Mouse (Mus musculus): Measurements from ENCODE around the gene Tbc1d2. TPM values are rescaled to one million over a fixed set of nuclear protein-coding genes. Genes with fewer than 3 reads are reported as not detected.
A peak's percentile ranks its signal among the peaks of the same experiment; 100 is the strongest.

The Tbc1d2 gene
- total and polyA plus RNA-seq, 3 experiments: 0.64 to 1.7 (median 1.4) TPM

- intact Hi-C loops (cut with DNase I): no loop called here
- H3K4me3 ChIP-seq: no peak overlapping the region
- H3K27ac ChIP-seq: no peak overlapping the region
- no peak for TF ChIP-seq CTCF (IDR thresholded peaks at IDR 0.05)
- no peak for TF ChIP-seq EP300 (IDR thresholded peaks at IDR 0.05; ENCODE audit: insufficient read depth, low read depth, low read length)
- no peak for TF ChIP-seq POLR2A (IDR thresholded peaks at IDR 0.05; ENCODE audit: insufficient read depth, low read depth, low read length)
- H3K4me1 ChIP-seq (ENCODE audit: control insufficient read depth, insufficient read depth, low read length): no peaks in the 10 kb centered on the region
- DNase-seq: no peak
- H3K36me3 ChIP-seq (ENCODE audit: control insufficient read depth, insufficient read depth, low read length): no peaks in the 10 kb centered on the region
- H3K9ac ChIP-seq (ENCODE audit: low read depth, low read length): no peak overlapping the region
- no peaks in the 10 kb centered on the region for H3K79me2 ChIP-seq (replicated peaks; ENCODE audit: control insufficient read depth, insufficient read depth, low read length)
- 72% methylated on average over 3 of the region's 3 CpGs for WGBS
- no peaks in the 10 kb centered on the region; the same call in 1 of the 2 replicates for H3K27me3 ChIP-seq (ENCODE audit: control insufficient read depth, insufficient read depth, low read length)
Observed at GRCm38 (mm10) chr4:46607601-46608000, 42.4 kb downstream of the Tbc1d2 start.

GRCm38 (mm10) chr4:46605451-46605850, 44.6 kb downstream of the Tbc1d2 start:
- WGBS: 65% methylated on average over 11 of the region's 11 CpGs
- Histone ChIP-seq H3K4me3 (no peak overlapping the region), H3K27ac (no peak overlapping the region), H3K36me3 (ENCODE audit: control insufficient read depth, insufficient read depth, low read length) (no peaks in the 10 kb centered on the region), H3K27me3 (ENCODE audit: control insufficient read depth, insufficient read depth, low read length) (peaks cover 9% of the 10 kb centered on the region), H3K9ac (ENCODE audit: low read depth, low read length) (no peak overlapping the region), H3K4me1 (ENCODE audit: control insufficient read depth, insufficient read depth, low read length) (no peaks in the 10 kb centered on the region), H3K79me2 (replicated peaks; ENCODE audit: control insufficient read depth, insufficient read depth, low read length) (no peaks in the 10 kb centered on the region)
- no peak for TF ChIP-seq POLR2A (IDR thresholded peaks at IDR 0.05; ENCODE audit: insufficient read depth, low read depth, low read length)
- no peak for TF ChIP-seq EP300 (IDR thresholded peaks at IDR 0.05; ENCODE audit: insufficient read depth, low read depth, low read length)
- intact Hi-C loops (cut with DNase I): no loop called here
- no peak for DNase-seq

- DNase-seq: no peak
- no peak overlapping the region for H3K4me3 ChIP-seq
- peaks cover 11% of the 10 kb centered on the region for H3K27me3 ChIP-seq (ENCODE audit: control insufficient read depth, insufficient read depth, low read length)
- H3K9ac ChIP-seq (ENCODE audit: low read depth, low read length): no peak overlapping the region
- no peaks in the 10 kb centered on the region for H3K79me2 ChIP-seq (replicated peaks; ENCODE audit: control insufficient read depth, insufficient read depth, low read length)
- H3K27ac ChIP-seq: no peak overlapping the region
- intact Hi-C loops (cut with DNase I): loop anchor here (5.0 kb wide), 1 partner anchor 95 kb away; no protein-coding TSS in a partner anchor
- H3K4me1 ChIP-seq (ENCODE audit: control insufficient read depth, insufficient read depth, low read length): no peaks in the 10 kb centered on the region
- TF ChIP-seq EP300 (IDR thresholded peaks at IDR 0.05; ENCODE audit: insufficient read depth, low read depth, low read length): no peak
- WGBS: 72% methylated on average over 7 of the region's 7 CpGs
- no peaks in the 10 kb centered on the region for H3K36me3 ChIP-seq (ENCODE audit: control insufficient read depth, insufficient read depth, low read length)
Observed at GRCm38 (mm10) chr4:46602704-46603103, 47.3 kb downstream of the Tbc1d2 start.

GRCm38 (mm10) chr4:46601844-46602423, 48.1 kb downstream of the Tbc1d2 start, which contains the start of gene Coro2a:
Coro2a (minus strand) TSS chr4:46602202.
- peak; percentile 84 to 88 for DNase-seq
- Histone ChIP-seq H3K36me3 (ENCODE audit: control insufficient read depth, insufficient read depth, low read length) (no peaks in the 10 kb centered on the region), H3K27ac (no peak within 1 kb of the TSS), H3K79me2 (replicated peaks; ENCODE audit: control insufficient read depth, insufficient read depth, low read length) (no peaks in the 10 kb centered on the region), H3K4me1 (ENCODE audit: control insufficient read depth, insufficient read depth, low read length) (no peaks in the 10 kb centered on the region), H3K27me3 (ENCODE audit: control insufficient read depth, insufficient read depth, low read length) (peaks cover 11% of the 10 kb centered on the region), H3K9ac (ENCODE audit: low read depth, low read length) (peak within 1 kb of the TSS; percentile 67), H3K4me3 (peak within 1 kb of the TSS; percentile 63)
- no peak for TF ChIP-seq POLR2A (IDR thresholded peaks at IDR 0.05; ENCODE audit: insufficient read depth, low read depth, low read length)
- peak; percentile 86 for TF ChIP-seq CTCF (IDR thresholded peaks at IDR 0.05)
- 0 out of 2 replicates have a peak, but pooled peaks have one; percentile 11 for TF ChIP-seq EP300 (IDR thresholded peaks at IDR 0.05; ENCODE audit: insufficient read depth, low read depth, low read length)
- intact Hi-C loops (cut with DNase I): loop anchor here (5.0 kb wide), 1 partner anchor 95 kb away; no protein-coding TSS in a partner anchor
- WGBS: 1% methylated on average over 55 of the region's 66 CpGs

- Histone ChIP-seq H3K36me3 (ENCODE audit: control insufficient read depth, insufficient read depth, low read length) (no peaks in the 10 kb centered on the region), H3K9ac (ENCODE audit: low read depth, low read length) (peak overlapping the region; percentile 55), H3K4me1 (ENCODE audit: control insufficient read depth, insufficient read depth, low read length) (no peaks in the 10 kb centered on the region), H3K4me3 (peak overlapping the region; percentile 36; the same call in 1 of the 2 replicates), H3K79me2 (replicated peaks; ENCODE audit: control insufficient read depth, insufficient read depth, low read length) (no peaks in the 10 kb centered on the region), H3K27me3 (ENCODE audit: control insufficient read depth, insufficient read depth, low read length) (peaks cover 11% of the 10 kb centered on the region), H3K27ac (no peak overlapping the region)
- WGBS: 1% methylated on average over 47 of the region's 52 CpGs
- TF ChIP-seq CTCF (IDR thresholded peaks at IDR 0.05): no peak
- TF ChIP-seq POLR2A (IDR thresholded peaks at IDR 0.05; ENCODE audit: insufficient read depth, low read depth, low read length): no peak
- no peak for TF ChIP-seq EP300 (IDR thresholded peaks at IDR 0.05; ENCODE audit: insufficient read depth, low read depth, low read length)
- DNase-seq: no peak
- intact Hi-C loops (cut with DNase I): loop anchor here (5.0 kb wide), 1 partner anchor 94 kb away; no protein-coding TSS in a partner anchor
Observed at GRCm38 (mm10) chr4:46601258-46601843, 48.7 kb downstream of the Tbc1d2 start.
